Mouse (Mus musculus) liver, adult (tissue): ENCODE data around the gene Pif1.

Experiments
- GATA4 ChIP-seq: IDR thresholded peaks from 2 replicates; pipeline ENCODE4 v1.6.1; 2014; ENCODE audit warnings: mild to moderate bottlenecking, low read length; ENCODE audit not compliant: insufficient replicate concordance

The Pif1 gene

DNA sequence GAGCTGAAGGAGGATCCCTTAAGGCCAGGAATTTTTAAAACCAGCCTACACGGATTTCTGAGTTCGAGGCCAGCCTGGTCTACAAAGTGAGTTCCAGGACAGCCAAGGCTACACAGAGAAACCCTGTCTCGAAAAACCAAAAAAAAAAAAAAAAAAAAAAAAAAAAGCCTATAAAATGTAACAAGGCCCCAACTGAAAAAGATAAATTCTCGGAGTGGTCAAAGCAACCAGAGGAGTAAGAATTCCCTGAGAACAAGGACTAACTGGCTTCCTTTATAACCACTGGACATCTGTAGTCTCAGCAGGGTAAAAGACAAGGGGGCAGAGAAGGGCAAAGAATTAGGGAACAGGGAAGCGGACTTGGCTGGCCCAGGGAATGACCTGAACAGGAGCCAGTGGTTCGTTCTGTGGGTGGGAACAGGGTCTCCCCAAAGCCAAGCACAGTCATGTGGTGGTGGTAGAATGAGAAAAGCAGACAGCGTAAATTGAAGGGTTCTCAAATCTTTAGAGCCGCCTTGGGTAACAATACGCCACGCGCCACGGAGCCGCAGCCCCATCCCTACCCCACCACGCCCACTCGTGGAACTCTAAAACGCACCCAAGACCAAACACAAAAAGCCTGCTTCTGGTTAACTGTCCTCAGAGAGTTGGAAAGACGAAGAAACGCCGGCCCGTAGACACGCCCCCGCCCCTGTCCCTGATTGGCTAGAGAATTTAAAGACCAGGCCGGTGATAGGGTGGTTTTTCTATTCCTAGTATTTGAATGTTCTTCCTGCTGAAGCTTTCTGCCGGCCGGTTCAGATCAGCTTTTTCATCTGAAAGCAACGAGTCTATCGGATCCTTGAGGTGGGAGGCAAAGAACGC lies at the start of gene Pif1:
TSS of gene Pif1 (plus strand) at position 755 of the 864 bp plus-strand sequence.
- TF ChIP-seq GATA4, result no peak

DNA sequence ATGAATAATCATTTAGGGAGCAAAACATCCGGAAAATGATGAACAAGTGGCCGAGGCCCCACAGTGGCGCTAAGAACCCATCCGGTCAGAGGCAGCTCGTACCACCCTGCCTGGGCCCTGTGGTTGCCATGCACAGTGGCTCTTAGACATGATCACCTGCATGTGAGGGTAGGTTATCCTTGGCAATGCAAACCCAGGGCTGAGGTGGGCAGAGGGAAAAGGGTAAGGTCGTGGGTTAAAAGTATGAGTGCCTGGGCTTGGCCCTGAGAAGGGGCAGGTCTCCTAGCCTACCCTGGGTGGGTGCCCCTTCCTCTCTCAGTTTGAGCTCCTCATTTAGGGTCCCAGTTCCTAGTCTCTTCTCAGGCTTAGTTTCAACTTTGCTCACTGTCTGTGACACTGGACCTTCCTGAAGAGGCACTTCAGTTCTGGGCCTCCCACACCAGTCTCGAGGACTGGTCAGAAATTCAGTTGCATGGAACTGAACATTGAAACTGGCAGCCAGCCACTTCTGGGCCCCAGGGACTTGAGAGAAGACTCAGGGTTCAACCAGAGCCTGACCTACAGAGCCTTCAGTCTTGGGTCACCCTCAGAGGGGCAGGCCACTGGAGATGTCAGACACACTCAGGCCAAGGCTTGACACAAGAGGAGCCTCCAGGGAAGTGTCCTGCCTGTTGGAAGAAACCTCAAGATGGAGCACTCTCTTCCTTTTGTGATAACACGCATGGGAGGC lies 48.9 kb upstream of the Pif1 start:
- no peak for TF ChIP-seq GATA4

DNA sequence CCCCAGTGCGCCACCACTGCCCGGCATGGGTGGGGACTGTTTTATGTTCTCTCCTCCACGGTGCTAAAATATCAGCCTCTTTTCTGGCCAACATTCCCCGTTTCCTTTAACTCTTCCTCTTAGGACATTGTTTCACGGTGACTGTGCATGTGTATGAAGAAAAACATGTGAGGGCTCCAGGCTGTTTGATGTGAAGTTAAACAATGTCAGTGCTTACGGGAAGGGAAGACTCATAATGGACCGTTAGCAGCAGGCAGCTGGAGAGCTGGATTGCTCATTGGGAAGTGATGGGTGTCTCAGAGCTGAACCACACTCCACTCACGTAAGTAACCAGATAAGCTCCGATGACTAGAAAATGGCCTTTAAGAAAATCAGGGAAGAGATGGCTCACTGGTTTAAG lies 47.3 kb upstream of the Pif1 start:
- TF ChIP-seq GATA4, result no peak

DNA sequence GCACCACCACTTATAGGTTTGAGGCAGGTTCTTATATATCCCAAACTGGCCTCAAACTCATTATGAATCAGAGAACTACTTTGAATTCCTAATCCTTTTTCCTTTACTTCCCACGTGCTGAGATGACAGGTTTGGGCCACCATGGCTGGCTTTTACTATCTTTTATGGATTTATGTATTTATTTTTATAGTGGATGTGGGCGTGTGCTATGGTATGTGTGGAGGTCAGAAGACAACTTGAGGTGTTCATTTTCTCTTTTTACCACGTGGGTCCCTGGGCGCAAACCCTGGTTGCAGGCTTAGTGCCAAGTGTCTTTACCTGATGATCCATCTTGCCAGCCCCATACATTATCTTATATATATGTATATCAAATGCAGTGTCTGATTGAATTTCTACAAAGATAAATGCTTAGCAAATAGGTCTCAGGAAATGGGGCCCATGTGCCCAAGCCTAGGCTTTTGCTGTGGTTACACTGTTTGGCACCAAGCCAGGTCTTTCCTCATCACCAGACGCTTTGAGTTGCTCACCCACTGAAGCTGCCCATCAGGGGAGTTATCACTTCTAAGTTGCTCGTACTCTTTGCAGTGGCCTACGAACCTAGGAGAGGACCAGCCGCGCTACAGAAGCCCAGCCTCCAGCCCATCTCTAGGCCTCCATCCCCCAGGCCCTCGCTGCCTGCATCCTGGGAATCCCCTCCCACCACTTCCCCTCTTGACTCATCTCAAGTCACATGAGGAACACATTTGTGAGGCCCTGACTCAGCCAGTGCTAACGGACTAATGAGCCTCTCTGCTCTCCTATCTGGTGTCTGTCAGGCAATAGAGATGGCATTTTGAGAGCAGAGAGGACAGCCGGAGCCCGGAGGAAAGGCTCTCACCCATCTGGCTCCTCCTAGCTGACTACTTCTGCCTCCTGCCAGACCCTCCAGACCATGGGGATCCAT lies 45.6 kb upstream of the Pif1 start:
- TF ChIP-seq GATA4, result no peak

DNA sequence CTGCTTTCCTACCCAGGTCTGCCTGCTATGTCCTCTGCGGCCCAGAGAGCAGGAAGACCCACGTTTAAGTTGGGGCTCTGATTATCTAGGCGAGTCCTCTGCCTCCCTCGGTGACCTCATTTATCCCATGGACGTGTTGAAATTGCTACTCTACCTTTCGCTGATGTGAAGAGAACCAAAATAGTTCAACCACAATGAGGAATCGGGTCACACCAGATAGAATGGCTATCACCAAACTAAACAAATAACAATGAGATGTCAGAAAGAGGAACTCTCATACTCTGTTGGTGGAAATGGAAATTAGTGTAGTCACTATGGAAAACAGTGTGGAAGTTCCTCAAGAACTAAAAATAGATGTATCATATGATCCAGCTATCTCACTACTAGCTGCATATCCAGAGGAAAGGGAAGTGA lies 44.8 kb upstream of the Pif1 start:
- peak; percentile 77; the same call in 1 of the 2 replicates for TF ChIP-seq GATA4

DNA sequence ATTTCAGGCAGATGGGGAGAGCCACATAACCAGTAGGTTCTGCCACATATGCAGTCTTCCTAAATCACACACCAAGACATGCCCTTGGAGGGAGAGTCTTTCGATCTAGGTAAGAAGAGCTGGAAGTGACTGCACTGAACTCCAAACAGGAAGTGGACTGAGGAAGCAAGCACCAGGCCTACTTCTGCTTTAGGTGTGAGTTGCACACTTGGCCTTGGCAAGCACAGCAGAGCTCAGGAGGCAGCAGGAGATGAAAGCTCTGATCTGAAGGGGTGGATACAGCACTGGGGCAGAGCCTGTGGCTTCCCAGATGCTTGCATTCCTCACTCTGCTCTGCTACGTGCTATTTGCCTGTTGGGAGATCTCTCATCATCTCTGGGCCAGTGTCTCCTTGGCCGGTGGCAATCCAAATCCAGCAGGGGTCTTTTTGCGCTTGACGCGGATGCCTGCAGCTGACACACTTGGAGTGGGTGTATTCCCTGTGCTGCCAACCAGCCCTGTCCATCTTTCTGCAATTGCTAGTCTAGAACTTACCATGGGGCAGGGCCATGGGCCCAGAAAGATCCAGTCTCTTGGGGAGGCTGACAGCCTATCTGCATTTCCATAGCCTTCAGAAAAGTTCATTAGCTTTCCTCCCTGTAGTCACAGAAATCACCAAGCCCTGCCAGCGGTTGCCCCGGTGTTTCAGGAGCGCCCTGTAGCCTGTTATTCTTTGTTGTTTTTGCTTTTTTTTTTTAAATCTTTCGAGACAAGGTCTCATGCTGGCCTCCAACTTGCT lies 41.1 kb upstream of the Pif1 start:
- TF ChIP-seq GATA4, result no peak

DNA sequence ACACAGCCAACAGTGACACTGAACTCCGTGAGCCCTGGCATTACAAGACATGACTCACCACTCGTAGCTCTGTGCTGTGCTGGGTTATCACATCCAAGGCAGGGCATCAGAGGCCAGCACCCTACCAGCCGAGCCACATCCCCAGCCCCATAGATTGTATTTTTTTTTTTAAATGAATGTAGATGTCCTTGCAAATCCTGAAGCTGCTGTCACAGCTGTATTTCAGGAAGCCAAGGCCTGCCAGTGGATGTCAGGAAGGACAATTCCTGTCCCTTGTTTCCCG lies 40.6 kb upstream of the Pif1 start:
- peak; percentile 55; the same call in 1 of the 2 replicates for TF ChIP-seq GATA4

DNA sequence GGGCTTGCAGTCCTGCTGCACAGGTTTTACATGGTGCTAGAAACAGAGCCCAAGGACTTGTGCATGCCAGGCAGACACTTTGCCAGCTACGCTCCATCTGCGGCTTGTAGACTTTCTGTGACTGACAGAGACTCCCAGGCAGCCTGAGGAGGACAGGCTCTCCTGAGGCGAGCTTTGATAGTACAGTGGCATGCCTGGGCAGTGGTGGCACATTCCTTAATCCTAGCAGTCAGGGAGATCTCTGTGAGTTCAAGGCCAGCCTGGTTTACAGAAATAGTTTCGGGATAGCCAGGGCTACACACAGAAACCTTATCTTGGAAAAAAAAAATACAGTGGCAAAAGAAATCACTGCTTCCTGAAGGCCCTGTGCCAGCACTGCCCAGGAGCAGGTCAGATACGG lies 39.8 kb upstream of the Pif1 start:
- TF ChIP-seq GATA4, result no peak

DNA sequence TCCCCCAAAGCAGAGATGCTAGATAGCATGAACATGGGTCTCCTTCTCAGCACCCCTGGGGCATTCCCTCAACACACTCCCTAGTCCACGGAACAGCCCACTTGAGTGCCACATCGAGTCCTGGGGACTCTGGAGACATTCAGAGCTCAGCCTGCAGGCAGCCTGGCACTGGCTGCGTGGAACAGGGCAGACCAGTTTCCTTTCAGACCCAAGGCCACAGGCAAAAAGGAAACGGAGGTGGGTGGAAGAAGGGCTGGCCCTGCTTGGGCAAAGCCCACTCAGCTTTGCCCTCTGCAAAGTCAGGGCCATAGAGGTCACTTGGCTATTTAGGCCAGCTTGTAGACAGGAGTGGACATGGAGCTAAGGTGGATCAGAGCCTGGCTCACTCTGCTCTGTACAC lies 39.1 kb upstream of the Pif1 start:
- TF ChIP-seq GATA4, result no peak

DNA sequence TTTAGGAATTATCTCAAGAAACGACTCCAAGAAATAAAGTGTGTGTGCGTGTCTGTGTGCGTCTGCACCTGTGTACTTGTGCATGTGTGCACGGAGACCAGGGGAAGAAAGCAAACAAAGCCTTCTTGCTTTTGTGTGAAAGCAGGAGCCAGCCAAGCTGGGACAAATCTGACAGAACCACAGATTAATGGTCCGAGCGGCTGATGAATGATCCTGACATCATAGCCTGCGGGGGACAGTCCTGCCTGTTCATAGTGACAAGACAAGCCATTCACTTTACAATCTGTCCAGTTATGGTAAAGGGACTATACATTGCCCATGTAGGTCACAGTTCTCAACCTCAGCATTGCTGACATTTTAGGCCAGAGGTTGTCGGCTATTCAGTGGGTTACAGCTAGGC lies 38.6 kb upstream of the Pif1 start:
- no peak for TF ChIP-seq GATA4

DNA sequence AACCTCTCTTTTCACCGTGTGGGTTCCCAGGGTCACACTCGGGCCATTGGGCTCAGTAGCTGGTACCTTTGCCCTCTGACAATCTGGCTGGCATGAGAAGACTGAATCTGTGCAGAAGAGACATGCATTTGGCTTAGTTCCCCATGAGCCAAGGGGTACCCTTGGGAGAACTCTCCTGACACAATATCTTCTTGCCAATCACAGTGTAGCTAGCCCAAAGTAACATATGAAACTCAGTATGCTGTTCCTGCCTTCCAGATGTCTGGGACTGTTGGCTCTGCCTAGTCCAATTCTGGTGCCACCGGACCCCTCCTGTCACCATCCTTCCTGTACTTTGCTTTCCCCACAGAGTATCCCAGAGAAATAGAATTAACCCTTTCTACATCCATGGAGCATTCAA lies 37.8 kb upstream of the Pif1 start:
- no peak for TF ChIP-seq GATA4

DNA sequence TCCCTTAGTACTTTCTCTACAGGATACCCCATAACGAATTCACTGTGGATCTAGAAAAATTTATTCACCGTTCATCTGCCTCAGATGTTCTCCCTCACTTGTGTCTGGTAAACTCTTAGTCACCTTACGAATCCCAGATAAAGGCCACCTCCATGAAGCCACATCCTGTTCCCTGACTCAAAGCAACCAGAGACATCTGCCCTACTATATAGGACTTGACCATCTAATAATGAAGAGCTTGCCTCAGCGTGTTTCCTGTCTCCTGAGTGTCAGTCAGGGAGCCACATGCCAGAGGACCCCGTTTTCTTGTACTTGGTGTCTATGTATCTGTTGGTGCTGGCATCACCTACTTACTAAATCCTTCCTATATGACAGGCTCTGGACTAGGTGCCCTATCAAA lies 37.3 kb upstream of the Pif1 start:
- TF ChIP-seq GATA4, result no peak

DNA sequence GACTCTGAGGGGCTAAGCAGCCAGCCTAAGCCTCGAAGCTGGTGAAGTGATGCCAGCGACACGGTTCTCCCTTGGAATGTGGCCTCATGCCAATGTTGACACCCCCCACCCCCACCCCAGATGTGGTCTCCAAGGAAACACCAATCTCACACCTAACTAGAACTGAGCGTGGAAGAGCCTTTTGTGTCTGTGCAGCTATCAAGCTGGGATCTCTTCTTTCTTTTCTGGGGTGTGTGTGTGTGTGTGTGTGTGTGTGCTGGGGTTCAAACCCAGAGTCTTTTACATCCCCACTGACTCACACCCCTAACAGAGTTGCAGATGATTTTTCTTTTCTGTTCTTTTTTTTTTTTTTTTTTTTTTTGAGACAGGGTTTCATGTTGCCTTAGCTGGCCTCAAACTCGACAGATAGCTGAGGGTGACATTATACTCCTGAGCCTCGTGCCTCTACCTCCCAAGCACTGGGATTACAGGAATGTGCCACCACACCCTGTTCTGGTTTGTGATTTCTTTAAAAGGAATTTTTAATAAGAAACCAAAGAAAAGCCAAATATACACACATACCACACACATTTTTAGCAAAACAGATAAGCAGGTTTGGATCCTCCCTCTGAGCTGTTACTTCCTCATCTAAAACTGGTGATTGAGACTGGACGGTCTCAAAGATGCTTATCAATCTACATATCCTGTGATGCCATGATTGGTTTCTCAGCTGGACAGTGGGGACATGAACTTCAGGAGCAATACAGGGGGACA lies 36.7 kb upstream of the Pif1 start:
- no peak; the same call in 1 of the 2 replicates for TF ChIP-seq GATA4

DNA sequence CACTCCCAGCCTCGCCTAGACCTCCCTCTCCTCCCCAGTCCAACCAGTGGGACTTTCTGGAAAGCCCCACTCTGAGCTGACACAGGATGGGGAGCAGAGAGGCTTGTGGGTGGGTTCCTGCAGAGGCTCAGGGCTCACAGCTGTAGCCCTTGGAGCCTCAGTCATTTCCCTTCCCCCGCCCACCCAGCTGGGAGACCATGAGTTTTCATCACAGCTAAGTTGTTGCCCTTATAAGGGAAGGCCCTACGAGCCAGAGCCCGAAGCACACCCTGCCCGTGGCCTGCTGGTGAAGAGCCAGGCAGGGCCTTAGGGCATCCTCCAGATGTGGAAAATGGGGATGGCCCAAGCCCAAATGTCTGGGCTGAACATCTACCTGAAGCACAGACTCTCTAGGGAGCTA lies 35.9 kb upstream of the Pif1 start:
- no peak for TF ChIP-seq GATA4
